Mouse (Mus musculus): ENCODE measurements around the gene Pltp.
A peak's percentile ranks its signal among the peaks of the same experiment; 100 is the strongest.

Gene Pltp

GRCm38 (mm10) chr2:164857101-164857821 is at the start of gene Pltp:
Pltp (minus strand) TSS chr2:164857711.
- no peak for DNase-seq (ENCODE audit: extremely low read depth, low read depth)

GRCm38 (mm10) chr2:164906071-164906470 is 48.6 kb upstream of the Pltp start:
- DNase-seq (ENCODE audit: extremely low read depth, low read depth) = no peak

- DNase-seq (ENCODE audit: extremely low read depth, low read depth) = no peak
These were observed 46.0 kb upstream of the Pltp start for GRCm38 (mm10) chr2:164903496-164903895.

GRCm38 (mm10) chr2:164901380-164901779 is 43.9 kb upstream of the Pltp start:
- no peak for DNase-seq (ENCODE audit: extremely low read depth, low read depth)

GRCm38 (mm10) chr2:164899723-164900459 is 42.4 kb upstream of the Pltp start:
- no peak for DNase-seq (ENCODE audit: extremely low read depth, low read depth)

GRCm38 (mm10) chr2:164899034-164899433 is 41.5 kb upstream of the Pltp start:
- no peak for DNase-seq (ENCODE audit: extremely low read depth, low read depth)

GRCm38 (mm10) chr2:164898008-164898407 is 40.5 kb upstream of the Pltp start:
- DNase-seq (ENCODE audit: extremely low read depth, low read depth) = no peak

- DNase-seq (ENCODE audit: extremely low read depth, low read depth) = no peak
These were observed 38.4 kb upstream of the Pltp start for GRCm38 (mm10) chr2:164895885-164896284.

- no peak for DNase-seq (ENCODE audit: extremely low read depth, low read depth)
These were observed 37.1 kb upstream of the Pltp start for GRCm38 (mm10) chr2:164894644-164895043.

- DNase-seq (ENCODE audit: extremely low read depth, low read depth) = no peak
These were observed 36.5 kb upstream of the Pltp start for GRCm38 (mm10) chr2:164894048-164894447.

GRCm38 (mm10) chr2:164892696-164893216 is 35.2 kb upstream of the Pltp start:
- DNase-seq (ENCODE audit: extremely low read depth, low read depth) = no peak

GRCm38 (mm10) chr2:164891908-164892695 is 34.6 kb upstream of the Pltp start:
- DNase-seq (ENCODE audit: extremely low read depth, low read depth) = no peak

- no peak for DNase-seq (ENCODE audit: extremely low read depth, low read depth)
These were observed 33.7 kb upstream of the Pltp start for GRCm38 (mm10) chr2:164891056-164891834.

- no peak for DNase-seq (ENCODE audit: extremely low read depth, low read depth)
These were observed 33.0 kb upstream of the Pltp start for GRCm38 (mm10) chr2:164890411-164891049.

- no peak for DNase-seq (ENCODE audit: extremely low read depth, low read depth)
These were observed 32.4 kb upstream of the Pltp start for GRCm38 (mm10) chr2:164889960-164890359.

- no peak for DNase-seq (ENCODE audit: extremely low read depth, low read depth)
These were observed 31.5 kb upstream of the Pltp start for GRCm38 (mm10) chr2:164888996-164889395.

GRCm38 (mm10) chr2:164886617-164887016 is 29.1 kb upstream of the Pltp start:
- no peak for DNase-seq (ENCODE audit: extremely low read depth, low read depth)

- no peak for DNase-seq (ENCODE audit: extremely low read depth, low read depth)
These were observed 28.3 kb upstream of the Pltp start for GRCm38 (mm10) chr2:164885788-164886187.

GRCm38 (mm10) chr2:164882619-164883018 is 25.1 kb upstream of the Pltp start:
- DNase-seq (ENCODE audit: extremely low read depth, low read depth) = no peak

- peak; percentile 92 for DNase-seq (ENCODE audit: extremely low read depth, low read depth)
These were observed 22.2 kb upstream of the Pltp start for GRCm38 (mm10) chr2:164879568-164880277.
